Mouse (Mus musculus): ENCODE data around the gene Copg2.

DNA sequence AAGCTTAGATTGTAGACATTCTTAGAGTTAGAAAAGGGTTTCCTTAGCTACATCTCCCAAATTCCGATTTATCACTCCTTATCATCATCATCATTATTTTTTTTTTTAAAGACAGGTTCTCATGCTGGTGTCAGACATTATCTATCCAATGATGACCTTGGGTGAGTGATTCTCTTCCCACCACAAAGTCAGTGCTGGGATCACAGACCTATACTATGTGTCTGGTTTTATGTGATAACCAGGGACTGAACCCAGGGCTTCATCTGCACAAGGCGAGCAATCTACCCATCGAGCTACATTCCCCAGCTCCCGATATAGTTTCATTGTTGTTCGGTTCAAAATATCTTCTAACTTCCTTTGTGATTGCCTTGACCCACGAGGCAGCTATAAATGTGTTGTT, 183.1 kb downstream of the Copg2 start:
- TF ChIP-seq CTCF (IDR thresholded peaks at IDR 0.05) (no peak), EP300 (IDR thresholded peaks at IDR 0.05) (no peak)

Measured in lung, postnatal 0 days (tissue).